Mouse (Mus musculus) E14TG2a.4 (cell line): ENCODE measurements around the gene Ddrgk1.

Experiments
- CTCF ChIP-seq: conservative IDR thresholded peaks from 2 replicates; pipeline ENCODE4 v1.5.1; 2014; ENCODE audit warnings: low read length
- NANOG ChIP-seq: IDR thresholded peaks from 2 replicates; pipeline ENCODE4 v1.6.1; 2014; ENCODE audit warnings: borderline replicate concordance, low read length, mixed read lengths

DNA sequence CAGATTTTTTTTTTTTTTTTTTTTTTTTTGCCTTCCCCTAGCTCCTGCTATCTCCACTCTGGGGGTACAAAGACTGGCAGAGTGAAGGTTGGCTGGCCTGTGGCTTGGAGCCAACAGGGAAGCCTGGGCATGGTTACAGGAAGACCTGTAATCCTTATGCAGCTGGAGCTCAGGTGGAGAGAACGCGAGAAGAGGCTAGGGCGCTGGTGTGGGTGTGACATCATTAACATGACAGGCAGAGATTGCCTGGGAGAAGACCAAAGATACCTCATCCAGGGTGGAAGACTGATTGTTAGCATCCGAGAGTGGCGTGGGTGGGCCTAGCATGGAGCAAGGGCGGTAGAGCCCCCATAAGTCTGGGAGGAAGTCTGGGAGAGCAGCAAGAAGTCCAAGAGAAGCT, 25.2 kb downstream of the Ddrgk1 start:
- no peak for TF ChIP-seq CTCF
- TF ChIP-seq NANOG, result no peak
